ENCODE assay signal across 10 mouse cellular contexts in genomic region chr15:92599381-92599780, GRCm38 (mm10).
DNase-seq lines count a peak whose midpoint lies in the region; ATAC-seq lines count a peak whose summit lies in the region.
"Had no signal": no experiment of that assay in that cellular context is flagged by ENCODE, and none has a peak within 500 bp of the region (broad histone marks: within the 10 kb centered on the region; RNA-seq: fewer than 3 reads in every experiment).

No protein-coding gene starts in this region.

- H3K27ac ChIP-seq in kidney, embryonic 14.5 days (ENCODE audit: low read depth, low read length) = no peak overlapping the region
- no peak overlapping the region for H3K27ac ChIP-seq in forebrain, embryonic 11.5 days (ENCODE audit: low read depth, low read length)
- H3K27ac ChIP-seq in intestine, embryonic 15.5 days = no peak overlapping the region
- no peak overlapping the region for H3K27ac ChIP-seq in neural tube, embryonic 12.5 days
- H3K27ac ChIP-seq: liver, embryonic 14.5 days had no signal

- WGBS in kidney, embryonic 14.5 days = 2% methylated on average over 7 of the region's 7 CpGs
- WGBS in forebrain, embryonic 11.5 days = 5% methylated on average over 7 of the region's 7 CpGs
- 6% methylated on average over 7 of the region's 7 CpGs for WGBS in intestine, embryonic 15.5 days
- WGBS in neural tube, embryonic 12.5 days = 21% methylated on average over 7 of the region's 7 CpGs

- H3K4me2 ChIP-seq in kidney, embryonic 14.5 days (replicated peaks; ENCODE audit: low read depth, low read length) = peak overlapping the region; percentile 50
- H3K4me2 ChIP-seq in forebrain, embryonic 11.5 days (ENCODE audit: low read depth, low read length, severe bottlenecking) = peak overlapping the region; percentile 42; the same call in 1 of the 2 replicates
- peak overlapping the region; percentile 49 for H3K4me2 ChIP-seq in intestine, embryonic 15.5 days (replicated peaks)
- H3K4me2 ChIP-seq in neural tube, embryonic 12.5 days (replicated peaks) = peak overlapping the region; percentile 51

- no peaks in the 10 kb centered on the region for H3K27me3 ChIP-seq in kidney, embryonic 14.5 days (ENCODE audit: control insufficient read depth, insufficient read depth, low read length)
- peaks cover 8% of the 10 kb centered on the region; the same call in 1 of the 2 replicates for H3K27me3 ChIP-seq in forebrain, embryonic 11.5 days (ENCODE audit: control insufficient read depth, insufficient read depth, low read length)
- H3K27me3 ChIP-seq in intestine, embryonic 15.5 days (replicated peaks) = no peaks in the 10 kb centered on the region
- no peaks in the 10 kb centered on the region for H3K27me3 ChIP-seq in neural tube, embryonic 12.5 days (replicated peaks)
- H3K27me3 ChIP-seq: CH12.LX had no signal

- peak; percentile 63; the same call in 1 of the 2 replicates for ATAC-seq in kidney, embryonic 14.5 days (ENCODE audit: low FRiP score, low TSS enrichment)
- ATAC-seq in forebrain, embryonic 11.5 days (replicated peaks; ENCODE audit: low FRiP score) = no peak
- ATAC-seq in intestine, embryonic 15.5 days = no peak
- ATAC-seq in neural tube, embryonic 12.5 days (ENCODE audit: low FRiP score, low read depth) = no peak
- ATAC-seq in inflammation-experienced regulatory T-cells, adult 6 months = no peak

- H3K9me3 ChIP-seq in kidney, embryonic 14.5 days (ENCODE audit: control insufficient read depth, low read length) = 0 out of 2 replicates have a peak, but pooled peaks cover 2% of the 10 kb centered on the region
- no peaks in the 10 kb centered on the region for H3K9me3 ChIP-seq in forebrain, embryonic 11.5 days (ENCODE audit: control insufficient read depth, low read length)
- H3K9me3 ChIP-seq in intestine, embryonic 15.5 days = no peaks in the 10 kb centered on the region
- 0 out of 2 replicates have a peak, but pooled peaks cover 6% of the 10 kb centered on the region for H3K9me3 ChIP-seq in neural tube, embryonic 12.5 days

- 0 out of 2 replicates have a peak, but pooled peaks cover 11% of the 10 kb centered on the region for H3K4me1 ChIP-seq in kidney, embryonic 14.5 days (ENCODE audit: control insufficient read depth, insufficient read depth, low read length)
- H3K4me1 ChIP-seq in forebrain, embryonic 11.5 days (replicated peaks; ENCODE audit: control insufficient read depth, insufficient read depth, low read length) = peaks cover 6% of the 10 kb centered on the region
- peaks cover 5% of the 10 kb centered on the region; the same call in 1 of the 2 replicates for H3K4me1 ChIP-seq in intestine, embryonic 15.5 days (replicated peaks)
- peaks cover 26% of the 10 kb centered on the region for H3K4me1 ChIP-seq in neural tube, embryonic 12.5 days

- DNase-seq in kidney, postnatal 36 days = no peak
- no peak for DNase-seq in forebrain, embryonic 11.5 days (ENCODE audit: low spot score)
- DNase-seq in embryo, embryonic 10.5 days (ENCODE audit: low spot score) = no peak
- no peak for DNase-seq in thymus, adult 18-20 months

- no peak overlapping the region for H3K9ac ChIP-seq in kidney, embryonic 14.5 days (ENCODE audit: low read depth, low read length)
- H3K9ac ChIP-seq in forebrain, embryonic 11.5 days (ENCODE audit: low read length) = no peak overlapping the region
- no peak overlapping the region for H3K9ac ChIP-seq in intestine, embryonic 15.5 days
- H3K9ac ChIP-seq in neural tube, embryonic 12.5 days = no peak overlapping the region; the same call in 1 of the 2 replicates
- H3K9ac ChIP-seq: liver, embryonic 14.5 days had no signal

- H3K36me3 ChIP-seq in kidney, embryonic 14.5 days (ENCODE audit: control insufficient read depth, insufficient read depth, low read length) = no peaks in the 10 kb centered on the region
- H3K36me3 ChIP-seq in forebrain, embryonic 11.5 days (ENCODE audit: control insufficient read depth, insufficient read depth, low read length) = no peaks in the 10 kb centered on the region
- H3K36me3 ChIP-seq in intestine, embryonic 15.5 days = no peaks in the 10 kb centered on the region
- peaks cover 5% of the 10 kb centered on the region; the same call in 1 of the 2 replicates for H3K36me3 ChIP-seq in neural tube, embryonic 12.5 days

- peak overlapping the region; percentile 27; the same call in 1 of the 2 replicates for H3K4me3 ChIP-seq in kidney, embryonic 14.5 days (ENCODE audit: low read length)
- peak overlapping the region; percentile 22; the same call in 1 of the 2 replicates for H3K4me3 ChIP-seq in forebrain, embryonic 11.5 days (ENCODE audit: low read depth, low read length)
- H3K4me3 ChIP-seq in intestine, embryonic 15.5 days (replicated peaks) = no peak overlapping the region
- peak overlapping the region; percentile 19 for H3K4me3 ChIP-seq in neural tube, embryonic 12.5 days
